In the genomic region with DNA sequence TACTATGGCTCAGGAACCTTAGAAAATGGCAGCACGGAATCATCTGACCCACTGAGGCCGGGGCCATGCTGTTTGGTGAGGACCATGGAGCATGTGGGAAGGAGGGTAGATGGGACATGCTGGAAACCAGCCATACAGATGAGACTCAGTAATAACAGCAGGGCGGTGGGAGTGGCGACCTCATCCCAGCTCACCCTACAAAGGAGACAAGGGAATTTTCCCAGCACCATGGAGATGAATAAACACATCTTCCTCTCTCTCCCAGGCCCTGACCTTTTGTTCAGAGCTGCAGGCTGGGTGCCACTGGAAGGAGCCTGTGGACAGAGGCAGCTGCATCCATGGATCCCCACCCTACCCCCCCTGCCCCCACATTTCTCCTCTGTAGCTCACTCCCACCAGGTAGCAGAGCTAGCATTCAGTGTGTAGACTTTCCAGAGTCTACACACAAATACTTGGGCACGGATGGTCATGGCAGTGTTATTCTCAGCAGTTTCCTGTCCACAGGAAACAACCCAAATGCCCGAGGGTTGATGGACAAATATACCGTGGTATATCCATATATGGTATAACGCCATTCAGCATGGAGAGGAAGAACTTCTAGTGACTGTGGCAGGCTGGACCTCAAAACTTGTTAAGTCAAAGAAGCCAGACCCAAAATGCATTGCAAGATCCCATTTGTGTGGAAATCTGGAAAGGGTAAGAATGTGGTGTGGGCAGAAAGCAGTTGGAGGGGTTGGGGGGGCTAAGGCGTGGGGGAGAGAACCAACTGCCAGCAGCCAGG, we compare ENCODE assay signal across 10 mouse cellular contexts. TPM values are rescaled to one million over a fixed set of nuclear protein-coding genes. Genes with fewer than 3 reads are reported as not detected.
DNase-seq lines count a peak whose midpoint lies in the region; ATAC-seq and TF ChIP-seq lines count a peak whose summit lies in the region.
"Had no signal": no experiment of that assay in that cellular context is flagged by ENCODE, and none has a peak within 500 bp of the region (broad histone marks: within the 10 kb centered on the region; RNA-seq: fewer than 3 reads in every experiment).

No protein-coding gene starts in this region.

- H3K4me3 ChIP-seq in gastrocnemius, adult 2 months = no peak overlapping the region
- H3K4me3 ChIP-seq in liver, embryonic 15.5 days (replicated peaks) = no peak overlapping the region
- no peak overlapping the region for H3K4me3 ChIP-seq in liver, embryonic 11.5 days (ENCODE audit: low read depth, low read length)
- no peak overlapping the region for H3K4me3 ChIP-seq in limb, embryonic 15.5 days
- no peak overlapping the region for H3K4me3 ChIP-seq in neural tube, embryonic 15.5 days (replicated peaks)
- H3K4me3 ChIP-seq: heart, embryonic 13.5 days had no signal

- H3K27me3 ChIP-seq in liver, embryonic 15.5 days = no peaks in the 10 kb centered on the region
- H3K27me3 ChIP-seq in liver, embryonic 11.5 days (replicated peaks; ENCODE audit: control insufficient read depth, insufficient read depth, low read length) = no peaks in the 10 kb centered on the region
- H3K27me3 ChIP-seq in limb, embryonic 15.5 days = no peaks in the 10 kb centered on the region
- H3K27me3 ChIP-seq in neural tube, embryonic 15.5 days (replicated peaks) = no peaks in the 10 kb centered on the region
- H3K27me3 ChIP-seq: CH12.LX; heart, embryonic 13.5 days had no signal

- H3K9me3 ChIP-seq in liver, embryonic 15.5 days (replicated peaks) = no peaks in the 10 kb centered on the region
- no peaks in the 10 kb centered on the region for H3K9me3 ChIP-seq in liver, embryonic 11.5 days (ENCODE audit: control insufficient read depth, low read length)
- H3K9me3 ChIP-seq in limb, embryonic 15.5 days = no peaks in the 10 kb centered on the region
- H3K9me3 ChIP-seq in neural tube, embryonic 15.5 days (replicated peaks) = no peaks in the 10 kb centered on the region
- H3K9me3 ChIP-seq: heart, embryonic 13.5 days had no signal

- peak overlapping the region; percentile 71 for H3K27ac ChIP-seq in gastrocnemius, adult 2 months
- 0 out of 2 replicates have a peak overlapping the region, but pooled peaks have one; percentile 63 for H3K27ac ChIP-seq in liver, embryonic 15.5 days (replicated peaks)
- H3K27ac ChIP-seq in liver, embryonic 11.5 days (ENCODE audit: low read depth, low read length) = no peak overlapping the region
- H3K27ac ChIP-seq in limb, embryonic 15.5 days = peak overlapping the region; percentile 40
- 0 out of 2 replicates have a peak overlapping the region, but pooled peaks have one; percentile 45 for H3K27ac ChIP-seq in neural tube, embryonic 15.5 days (replicated peaks)
- H3K27ac ChIP-seq: heart, embryonic 13.5 days had no signal

- no peak for ATAC-seq in liver, embryonic 15.5 days (ENCODE audit: insufficient read depth)
- no peak for ATAC-seq in liver, embryonic 11.5 days (replicated peaks; ENCODE audit: low FRiP score)
- no peak for ATAC-seq in limb, embryonic 15.5 days (ENCODE audit: insufficient number of reproducible peaks, low FRiP score, low TSS enrichment, low read depth)
- ATAC-seq in neural tube, embryonic 15.5 days (ENCODE audit: low FRiP score) = no peak
- ATAC-seq in activated CD4-positive, CD25-positive, alpha-beta regulatory T cell, adult 4 months = no peak

- H3K36me3 ChIP-seq in liver, embryonic 15.5 days (replicated peaks) = no peaks in the 10 kb centered on the region
- H3K36me3 ChIP-seq in liver, embryonic 11.5 days (ENCODE audit: control insufficient read depth, insufficient read depth, low read length) = no peaks in the 10 kb centered on the region
- H3K36me3 ChIP-seq in limb, embryonic 15.5 days = no peaks in the 10 kb centered on the region
- H3K36me3 ChIP-seq in neural tube, embryonic 15.5 days = no peaks in the 10 kb centered on the region
- H3K36me3 ChIP-seq: heart, embryonic 13.5 days had no signal

- intact Hi-C loops in gastrocnemius, adult 2 months (cut with DNase I) = no loop called here
- intact Hi-C loops in gastrocnemius, postnatal 14 days (cut with DNase I; ENCODE audit: low total_unique reads) = no loop called here

- no peak overlapping the region for H3K9ac ChIP-seq in liver, embryonic 15.5 days
- H3K9ac ChIP-seq in liver, embryonic 11.5 days (ENCODE audit: low read depth, low read length) = no peak overlapping the region
- H3K9ac ChIP-seq in limb, embryonic 15.5 days = no peak overlapping the region
- H3K9ac ChIP-seq in neural tube, embryonic 15.5 days (replicated peaks) = no peak overlapping the region
- H3K9ac ChIP-seq: heart, embryonic 13.5 days had no signal

- no peak overlapping the region for H3K4me2 ChIP-seq in liver, embryonic 15.5 days
- H3K4me2 ChIP-seq in liver, embryonic 11.5 days = no peak overlapping the region
- no peak overlapping the region for H3K4me2 ChIP-seq in limb, embryonic 15.5 days
- H3K4me2 ChIP-seq in neural tube, embryonic 15.5 days = no peak overlapping the region
- H3K4me2 ChIP-seq: heart, embryonic 13.5 days had no signal

- 39% methylated on average over 9 of the region's 9 CpGs for WGBS in liver, embryonic 15.5 days (ENCODE audit: insufficient replicate concordance)
- WGBS in liver, embryonic 11.5 days = 63% methylated on average over 9 of the region's 9 CpGs
- WGBS in limb, embryonic 15.5 days = 74% methylated on average over 9 of the region's 9 CpGs
- WGBS in neural tube, embryonic 15.5 days = 70% methylated on average over 9 of the region's 9 CpGs

- peaks cover 11% of the 10 kb centered on the region for H3K4me1 ChIP-seq in liver, embryonic 15.5 days (replicated peaks)
- peaks cover 2% of the 10 kb centered on the region; the same call in 1 of the 2 replicates for H3K4me1 ChIP-seq in liver, embryonic 11.5 days (replicated peaks; ENCODE audit: control insufficient read depth, insufficient read depth, low read length)
- peaks cover 20% of the 10 kb centered on the region for H3K4me1 ChIP-seq in limb, embryonic 15.5 days
- H3K4me1 ChIP-seq in neural tube, embryonic 15.5 days = peaks cover 11% of the 10 kb centered on the region

- no peak for TF ChIP-seq CTCF in gastrocnemius, adult 2 months (IDR thresholded peaks at IDR 0.05)

- DNase-seq in gastrocnemius, adult 2 months = peak; percentile 54
- no peak for DNase-seq in gastrocnemius, postnatal 14 days
- no peak for DNase-seq in liver, embryonic 11.5 days (ENCODE audit: low spot score)
- DNase-seq in right cerebral cortex, postnatal 14 days = no peak

RNA-seq across cellular contexts. Expression of a gene that starts 35.7 kb away (rescaled TPM):
- total RNA-seq in gastrocnemius, adult 2 months (2021) = 1 to 10 TPM; 6.1 to 7.7 TPM
- 1 to 10 TPM; 5.0 to 5.9 TPM for total RNA-seq in gastrocnemius, postnatal 14 days (2021)
- 4.0 and 4.3 TPM in 2 replicates for polyA plus RNA-seq in liver, embryonic 15.5 days (2015; fragmentation: Nextera tagmentation; extraction: Ambion mirVana)
- 8.6 and 8.8 TPM in 2 replicates for polyA plus RNA-seq in liver, embryonic 11.5 days (2014; fragmentation: Nextera tagmentation; extraction: Ambion mirVana)
- polyA plus RNA-seq in limb, embryonic 15.5 days (2015; fragmentation: Nextera tagmentation; extraction: Ambion mirVana) = 16.8 and 17.0 TPM in 2 replicates
- polyA plus RNA-seq in neural tube, embryonic 15.5 days (2015; fragmentation: Nextera tagmentation; extraction: Ambion mirVana) = 8.0 and 10.3 TPM in 2 replicates
- polyA plus RNA-seq in activated CD4-positive, CD25-positive, alpha-beta regulatory T cell, adult 4 months (2017; shearing (Covaris generic)) = 1 to 10 TPM; 3.3 TPM

RNA-seq across cellular contexts. Expression of a gene that starts 47.2 kb away (rescaled TPM):
- not detected for total RNA-seq in gastrocnemius, adult 2 months (2021)
- total RNA-seq in gastrocnemius, postnatal 14 days (2021) = not detected
- polyA plus RNA-seq in liver, embryonic 15.5 days (2015; fragmentation: Nextera tagmentation; extraction: Ambion mirVana) = not detected in 2 replicates
- not detected in 2 replicates for polyA plus RNA-seq in liver, embryonic 11.5 days (2014; fragmentation: Nextera tagmentation; extraction: Ambion mirVana)
- 0.20 and 0.27 TPM in 2 replicates for polyA plus RNA-seq in limb, embryonic 15.5 days (2015; fragmentation: Nextera tagmentation; extraction: Ambion mirVana)
- 0.14 TPM in 1 of 2 replicates, not detected in the other for polyA plus RNA-seq in neural tube, embryonic 15.5 days (2015; fragmentation: Nextera tagmentation; extraction: Ambion mirVana)
- polyA plus RNA-seq in activated CD4-positive, CD25-positive, alpha-beta regulatory T cell, adult 4 months (2017; shearing (Covaris generic)) = not detected
- total RNA-seq: CH12.LX had no signal
- polyA plus RNA-seq: heart, embryonic 13.5 days had no signal
